Mouse (Mus musculus) v-Abl transformed pro-B cells (cell line): ENCODE data around the gene Pacs1.
"Not testable (repeated sequence)": the region's sequence is repeated elsewhere in the genome, so short reads cannot be mapped to it uniquely, and the experiment has no call there.

ENCODE experiments used
- in situ Hi-C, 2 experiments: fragments of 400-800 bp; cut with MboI; formaldehyde crosslinking; loops; one replicate each; pipeline ENCODE4 v1.15.1; 2025; ENCODE audit not compliant: unreplicated experiment in 2 of 2

Gene Pacs1

GRCm38 (mm10) chr19:5164380-5164779 is 108.5 kb downstream of the Pacs1 start:
- in situ Hi-C loops = no loop called here

GRCm38 (mm10) chr19:5161913-5162312 is 111.0 kb downstream of the Pacs1 start:
- in situ Hi-C loops = no loop called here

GRCm38 (mm10) chr19:5152261-5152660 is 120.7 kb downstream of the Pacs1 start:
- in situ Hi-C loops = no loop called here

- in situ Hi-C loops = no loop called here
Measured at GRCm38 (mm10) chr19:5151741-5152140, 121.2 kb downstream of the Pacs1 start.

- in situ Hi-C loops = no loop called here
Measured at GRCm38 (mm10) chr19:5151331-5151730, 121.6 kb downstream of the Pacs1 start.

- in situ Hi-C loops = no loop called here
Measured at GRCm38 (mm10) chr19:5150358-5150757, 122.6 kb downstream of the Pacs1 start.

- in situ Hi-C loops = not testable (repeated sequence)
Measured at GRCm38 (mm10) chr19:5149041-5149440, 123.9 kb downstream of the Pacs1 start.

- in situ Hi-C loops = loop anchor here (5.0 kb wide), 2 partner anchors 47 to 52 kb away; partner anchors contain the start of genes Tmem151a (in 1 of the 2) and Yif1a (in 1 of the 2)
Measured at GRCm38 (mm10) chr19:5139640-5140039, 133.3 kb downstream of the Pacs1 start.

GRCm38 (mm10) chr19:5131237-5131636 is 141.7 kb downstream of the Pacs1 start:
- in situ Hi-C loops = no loop called here

GRCm38 (mm10) chr19:5129770-5130169 is 143.1 kb downstream of the Pacs1 start:
- in situ Hi-C loops = no loop called here

- in situ Hi-C loops = no loop called here
Measured at GRCm38 (mm10) chr19:5124055-5124614, 148.8 kb downstream of the Pacs1 start.

- in situ Hi-C loops = no loop called here
Measured at GRCm38 (mm10) chr19:5123241-5123640, 149.7 kb downstream of the Pacs1 start.

GRCm38 (mm10) chr19:5122492-5122891 is 150.4 kb downstream of the Pacs1 start:
- in situ Hi-C loops = no loop called here

GRCm38 (mm10) chr19:5118384-5118698 is 154.6 kb downstream of the Pacs1 start, which contains the start of gene Klc2:
Gene Klc2, minus strand, starts transcription at chr19:5118560.
- in situ Hi-C loops = no loop called here

GRCm38 (mm10) chr19:5117494-5118383 is 155.2 kb downstream of the Pacs1 start:
- in situ Hi-C loops = no loop called here

- in situ Hi-C loops = no loop called here
Measured at GRCm38 (mm10) chr19:5113783-5114182, 159.1 kb downstream of the Pacs1 start.

GRCm38 (mm10) chr19:5109659-5110453 is 163.1 kb downstream of the Pacs1 start:
- in situ Hi-C loops = no loop called here

GRCm38 (mm10) chr19:5108702-5109101 is 164.2 kb downstream of the Pacs1 start:
- in situ Hi-C loops = no loop called here

- in situ Hi-C loops = no loop called here
Measured at GRCm38 (mm10) chr19:5108271-5108575, 164.7 kb downstream of the Pacs1 start.

GRCm38 (mm10) chr19:5107556-5108270 is 165.2 kb downstream of the Pacs1 start:
- in situ Hi-C loops = no loop called here

- in situ Hi-C loops = no loop called here
Measured at GRCm38 (mm10) chr19:5106731-5107191, 166.2 kb downstream of the Pacs1 start, which contains the start of gene Rab1b. Gene Rab1b, minus strand, starts transcription at chr19:5107072.
